Mouse (Mus musculus) lung, embryonic 15.5 days (tissue): ENCODE data around the gene Ptprj. TPM values are rescaled to one million over a fixed set of nuclear protein-coding genes. Genes with fewer than 3 reads are reported as not detected.

Experiments used
- ATAC-seq: fragments of 200-750 bp; cut with Nextera tagmentation; 2 replicates; pipeline ENCODE4 v1.8.0; 2017; ENCODE audit warnings: moderate number of reproducible peaks, borderline replicate concordance; ENCODE audit not compliant: low FRiP score, low TSS enrichment; ENCODE audit errors: extremely low read depth
- H3K27ac ChIP-seq: fragments of 300-500 bp; sonication (generic); 2 replicates; pipeline ENCODE4 v1.5.1; 2015; ENCODE audit warnings: moderate library complexity, mild to moderate bottlenecking, inconsistent platforms
- H3K27me3 ChIP-seq: fragments of 300-500 bp; sonication (generic); 2 replicates; pipeline ENCODE4 v1.6.1; 2015; ENCODE audit warnings: inconsistent platforms
- H3K36me3 ChIP-seq: fragments of 300-500 bp; sonication (generic); 2 replicates; pipeline ENCODE4 v1.6.1; 2015; ENCODE audit warnings: inconsistent platforms
- H3K4me1 ChIP-seq: fragments of 300-500 bp; sonication (generic); 2 replicates; pipeline ENCODE4 v1.6.1; 2015; ENCODE audit warnings: inconsistent platforms
- H3K4me2 ChIP-seq: fragments of 300-500 bp; sonication (generic); 2 replicates; pipeline ENCODE4 v1.6.1; 2015; ENCODE audit warnings: inconsistent platforms, mild to moderate bottlenecking, moderate library complexity
- H3K4me3 ChIP-seq: fragments of 300-500 bp; sonication (generic); 2 replicates; pipeline ENCODE4 v1.5.1; 2015; ENCODE audit warnings: mild to moderate bottlenecking, inconsistent platforms
- H3K9ac ChIP-seq: fragments of 300-500 bp; sonication (generic); 2 replicates; pipeline ENCODE4 v1.6.1; 2015; ENCODE audit warnings: inconsistent platforms
- H3K9me3 ChIP-seq: fragments of 300-500 bp; sonication (generic); 2 replicates; pipeline ENCODE4 v1.6.1; 2016; ENCODE audit warnings: inconsistent platforms
- WGBS: fragments of 180-500 bp; shearing (Covaris S2); methylation state at CpG from one replicate; pipeline ENCODE4 v1.1.7; 2015; 5-methylcytosine and 5-hydroxymethylcytosine counted together
- polyA plus RNA-seq: library from polyadenylated mRNA; unstranded; fragments of >200 nt; fragmentation: Nextera tagmentation; extraction: Ambion mirVana; gene quantifications from 2 replicates; pipeline ENCODE4 v1.2.1, GENCODE M21; 2015

The Ptprj gene
- polyA plus RNA-seq, 1 experiment from 2014 or later = 3.4 TPM

- Histone ChIP-seq H3K27ac (no peak overlapping the region), H3K9ac (no peak overlapping the region), H3K36me3 (no peaks in the 10 kb centered on the region), H3K4me1 (0 out of 2 replicates have a peak, but pooled peaks cover 17% of the 10 kb centered on the region), H3K4me2 (no peak overlapping the region), H3K4me3 (no peak overlapping the region), H3K27me3 (no peaks in the 10 kb centered on the region), H3K9me3 (no peaks in the 10 kb centered on the region)
- no peak for ATAC-seq
- 91% methylated on average over 7 of the region's 7 CpGs for WGBS
Measured at GRCm38 (mm10) chr2:90533944-90534343, 46.5 kb downstream of the Ptprj start.

DNA sequence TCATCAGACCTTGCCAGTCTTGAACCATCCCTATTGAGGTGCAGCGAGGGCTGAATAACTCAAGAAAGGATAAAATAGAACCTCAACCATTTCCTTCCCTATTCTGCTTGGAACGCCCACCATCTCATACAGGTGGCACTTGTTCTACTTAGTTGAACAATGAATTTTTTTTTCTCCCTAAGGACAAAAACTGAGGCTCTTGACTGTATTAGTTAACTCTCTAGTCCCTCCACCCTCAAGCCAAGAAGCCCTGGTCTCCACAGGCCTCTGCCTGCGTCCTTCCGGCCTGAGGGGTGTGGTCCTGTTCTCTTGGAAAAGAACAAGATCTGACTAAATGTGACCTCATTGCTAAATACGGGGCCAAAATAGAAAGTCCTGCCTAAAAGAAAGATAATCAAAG is 48.4 kb downstream of the Ptprj start:
- Histone ChIP-seq H3K27ac (no peak overlapping the region), H3K9me3 (no peaks in the 10 kb centered on the region), H3K9ac (no peak overlapping the region), H3K27me3 (no peaks in the 10 kb centered on the region), H3K4me2 (no peak overlapping the region), H3K36me3 (no peaks in the 10 kb centered on the region), H3K4me1 (peaks cover 23% of the 10 kb centered on the region), H3K4me3 (no peak overlapping the region)
- 66% methylated on average over 5 of the region's 5 CpGs for WGBS
- ATAC-seq = 0 out of 2 replicates have a peak, but pooled peaks have one; percentile 37

GRCm38 (mm10) chr2:90528107-90528506 is 52.3 kb downstream of the Ptprj start:
- 80% methylated on average over 5 of the region's 5 CpGs for WGBS
- H3K4me1 ChIP-seq = peaks cover 23% of the 10 kb centered on the region
- H3K9ac ChIP-seq = no peak overlapping the region
- no peaks in the 10 kb centered on the region for H3K27me3 ChIP-seq
- H3K9me3 ChIP-seq = no peaks in the 10 kb centered on the region
- no peak for ATAC-seq
- no peaks in the 10 kb centered on the region for H3K36me3 ChIP-seq
- no peak overlapping the region for H3K4me2 ChIP-seq
- no peak overlapping the region for H3K27ac ChIP-seq
- H3K4me3 ChIP-seq = no peak overlapping the region

GRCm38 (mm10) chr2:90526971-90527370 is 53.5 kb downstream of the Ptprj start:
- Histone ChIP-seq H3K36me3 (no peaks in the 10 kb centered on the region), H3K9ac (no peak overlapping the region), H3K4me3 (no peak overlapping the region), H3K4me1 (peaks cover 30% of the 10 kb centered on the region), H3K9me3 (no peaks in the 10 kb centered on the region), H3K27ac (peak overlapping the region; percentile 88), H3K27me3 (no peaks in the 10 kb centered on the region), H3K4me2 (peak overlapping the region; percentile 18)
- 26% methylated on average over 6 of the region's 6 CpGs for WGBS
- no peak for ATAC-seq

- Histone ChIP-seq H3K36me3 (no peaks in the 10 kb centered on the region), H3K27ac (peak overlapping the region; percentile 88), H3K9ac (no peak overlapping the region), H3K4me3 (no peak overlapping the region), H3K4me1 (peaks cover 30% of the 10 kb centered on the region), H3K27me3 (no peaks in the 10 kb centered on the region), H3K4me2 (peak overlapping the region; percentile 18), H3K9me3 (no peaks in the 10 kb centered on the region)
- 12% methylated on average over 6 of the region's 6 CpGs for WGBS
- peak; percentile 53; the same call in 1 of the 2 replicates for ATAC-seq
Measured at GRCm38 (mm10) chr2:90526564-90526963, 53.9 kb downstream of the Ptprj start.

DNA sequence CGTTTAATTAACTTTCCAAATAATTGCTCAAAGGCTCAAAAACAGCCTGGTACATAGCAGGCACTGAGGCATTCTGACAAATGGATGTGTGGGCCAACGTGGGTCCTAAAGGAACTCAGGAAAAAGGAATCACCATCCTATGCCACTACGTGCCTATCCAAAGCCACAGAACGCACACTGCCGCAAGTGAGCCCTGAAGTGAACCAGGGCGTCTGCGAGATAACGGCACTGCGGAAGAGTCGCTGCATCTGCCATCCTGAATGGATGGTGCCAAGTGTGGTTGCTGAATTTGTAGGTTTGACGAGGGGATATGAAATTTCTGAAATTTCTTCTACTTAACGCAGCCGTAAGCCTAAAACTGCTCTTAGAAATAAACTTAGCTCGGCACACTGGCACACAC is 54.6 kb downstream of the Ptprj start:
- WGBS = 58% methylated on average over 14 of the region's 14 CpGs
- Histone ChIP-seq H3K36me3 (no peaks in the 10 kb centered on the region), H3K9me3 (no peaks in the 10 kb centered on the region), H3K4me3 (no peak overlapping the region), H3K9ac (no peak overlapping the region), H3K4me1 (peaks cover 30% of the 10 kb centered on the region), H3K27ac (peak overlapping the region; percentile 88), H3K27me3 (no peaks in the 10 kb centered on the region), H3K4me2 (peak overlapping the region; percentile 18; the same call in 1 of the 2 replicates)
- ATAC-seq = no peak

DNA sequence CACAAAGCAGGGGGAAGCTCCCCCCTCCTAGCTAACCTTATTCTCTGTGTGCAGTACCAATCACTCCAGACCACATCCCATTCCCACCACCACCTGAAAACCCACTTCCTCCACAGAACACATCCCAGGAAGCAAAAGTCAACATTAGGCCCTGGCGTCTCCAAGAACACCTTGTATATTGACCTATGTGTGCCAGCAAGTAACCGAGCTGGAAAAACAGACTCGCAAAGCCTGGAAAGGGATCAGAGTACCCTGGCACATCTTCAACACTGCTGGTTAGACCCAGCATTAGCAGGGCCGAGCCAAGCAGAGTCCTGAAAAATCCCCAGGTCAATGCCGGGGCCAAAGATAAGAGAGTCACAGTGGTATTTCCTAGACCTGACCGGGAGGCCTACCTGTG is 58.0 kb downstream of the Ptprj start:
- no peaks in the 10 kb centered on the region for H3K36me3 ChIP-seq
- H3K4me1 ChIP-seq = peaks cover 28% of the 10 kb centered on the region
- H3K4me2 ChIP-seq = no peak overlapping the region
- H3K27me3 ChIP-seq = no peaks in the 10 kb centered on the region
- H3K9ac ChIP-seq = no peak overlapping the region
- ATAC-seq = no peak
- no peaks in the 10 kb centered on the region for H3K9me3 ChIP-seq
- peak overlapping the region; percentile 58 for H3K27ac ChIP-seq
- no peak overlapping the region for H3K4me3 ChIP-seq
- 51% methylated on average over 6 of the region's 6 CpGs for WGBS

DNA sequence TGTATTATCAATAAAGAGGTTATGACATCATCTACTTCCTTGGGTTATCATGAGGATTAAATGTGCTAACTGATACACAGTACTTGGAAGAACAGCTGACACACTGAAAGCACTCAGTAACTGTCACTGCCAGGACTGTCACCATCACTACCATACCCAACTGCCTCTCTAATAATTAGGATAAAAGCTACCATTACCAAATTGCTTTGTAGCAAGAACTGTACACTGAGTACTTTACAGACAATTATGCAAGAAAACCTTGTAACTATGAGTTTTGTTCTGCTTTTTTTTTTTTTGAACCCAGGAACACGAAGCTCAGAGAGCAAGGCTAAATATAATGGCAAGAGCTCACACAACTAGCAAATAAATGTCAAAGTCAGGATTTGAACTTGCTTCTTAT is 58.5 kb downstream of the Ptprj start:
- H3K36me3 ChIP-seq = no peaks in the 10 kb centered on the region
- WGBS = 70% methylated on average over 1 of the region's 1 CpGs
- no peaks in the 10 kb centered on the region for H3K27me3 ChIP-seq
- peaks cover 29% of the 10 kb centered on the region for H3K4me1 ChIP-seq
- no peak overlapping the region for H3K4me2 ChIP-seq
- no peak for ATAC-seq
- H3K9ac ChIP-seq = no peak overlapping the region
- no peaks in the 10 kb centered on the region for H3K9me3 ChIP-seq
- no peak overlapping the region for H3K4me3 ChIP-seq
- H3K27ac ChIP-seq = peak overlapping the region; percentile 58

DNA sequence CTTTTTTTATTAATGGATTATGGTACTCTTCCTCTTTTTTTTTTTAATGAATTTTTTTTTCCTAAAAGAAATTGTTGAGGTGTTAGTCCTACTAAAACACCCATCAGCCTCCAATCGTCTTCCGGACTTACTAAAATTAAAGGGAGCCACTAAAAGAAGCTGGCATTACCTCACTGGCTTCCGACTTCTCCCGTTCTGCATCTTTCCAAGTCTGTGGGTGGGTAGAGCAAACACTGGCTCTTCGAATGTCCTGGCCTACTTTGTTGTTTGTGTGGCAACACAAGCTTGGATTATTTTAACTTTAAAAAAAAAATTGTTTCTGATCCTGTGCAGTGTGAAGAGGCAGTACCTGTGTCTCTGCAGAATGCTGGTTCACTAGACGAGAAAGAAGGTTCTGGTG is 62.2 kb downstream of the Ptprj start:
- no peak overlapping the region for H3K27ac ChIP-seq
- H3K27me3 ChIP-seq = no peaks in the 10 kb centered on the region
- no peak overlapping the region for H3K4me2 ChIP-seq
- no peak overlapping the region for H3K9ac ChIP-seq
- 76% methylated on average over 6 of the region's 6 CpGs for WGBS
- ATAC-seq = no peak
- H3K4me1 ChIP-seq = peaks cover 18% of the 10 kb centered on the region; the same call in 1 of the 2 replicates
- H3K36me3 ChIP-seq = no peaks in the 10 kb centered on the region
- H3K9me3 ChIP-seq = no peaks in the 10 kb centered on the region
- H3K4me3 ChIP-seq = no peak overlapping the region

- H3K27me3 ChIP-seq = no peaks in the 10 kb centered on the region
- H3K4me2 ChIP-seq = no peak overlapping the region
- H3K4me3 ChIP-seq = no peak overlapping the region
- no peaks in the 10 kb centered on the region for H3K36me3 ChIP-seq
- H3K4me1 ChIP-seq = peaks cover 10% of the 10 kb centered on the region; the same call in 1 of the 2 replicates
- no peak overlapping the region for H3K9ac ChIP-seq
- no peak overlapping the region for H3K27ac ChIP-seq
- WGBS = 74% methylated on average over 5 of the region's 5 CpGs
- H3K9me3 ChIP-seq = no peaks in the 10 kb centered on the region
- ATAC-seq = no peak
Measured at GRCm38 (mm10) chr2:90514969-90515368, 65.5 kb downstream of the Ptprj start.

GRCm38 (mm10) chr2:90509268-90509667 is 71.2 kb downstream of the Ptprj start:
- ATAC-seq = no peak
- Histone ChIP-seq H3K27me3 (no peaks in the 10 kb centered on the region), H3K4me3 (no peak overlapping the region), H3K27ac (no peak overlapping the region), H3K36me3 (no peaks in the 10 kb centered on the region), H3K4me2 (no peak overlapping the region), H3K9me3 (no peaks in the 10 kb centered on the region), H3K9ac (no peak overlapping the region), H3K4me1 (0 out of 2 replicates have a peak, but pooled peaks cover 6% of the 10 kb centered on the region)
- 92% methylated on average over 4 of the region's 4 CpGs for WGBS

GRCm38 (mm10) chr2:90506143-90506542 is 74.3 kb downstream of the Ptprj start:
- Histone ChIP-seq H3K4me3 (no peak overlapping the region), H3K9ac (no peak overlapping the region), H3K4me2 (no peak overlapping the region), H3K4me1 (peaks cover 15% of the 10 kb centered on the region; the same call in 1 of the 2 replicates), H3K27ac (no peak overlapping the region), H3K27me3 (no peaks in the 10 kb centered on the region), H3K9me3 (no peaks in the 10 kb centered on the region), H3K36me3 (no peaks in the 10 kb centered on the region)
- WGBS = 40% methylated on average over 3 of the region's 3 CpGs
- 0 out of 2 replicates have a peak, but pooled peaks have one; percentile 8 for ATAC-seq

- Histone ChIP-seq H3K9me3 (no peaks in the 10 kb centered on the region), H3K36me3 (no peaks in the 10 kb centered on the region), H3K4me3 (no peak overlapping the region), H3K27me3 (no peaks in the 10 kb centered on the region), H3K4me1 (peaks cover 15% of the 10 kb centered on the region; the same call in 1 of the 2 replicates), H3K9ac (no peak overlapping the region), H3K27ac (no peak overlapping the region), H3K4me2 (no peak overlapping the region)
- WGBS = 64% methylated on average over 6 of the region's 6 CpGs
- peak; percentile 62; the same call in 1 of the 2 replicates for ATAC-seq
Measured at GRCm38 (mm10) chr2:90504731-90505171, 75.7 kb downstream of the Ptprj start.
